Mouse (Mus musculus): ENCODE measurements around the gene Sorcs2. TPM values are rescaled to one million over a fixed set of nuclear protein-coding genes. Genes with fewer than 3 reads are reported as not detected.

Gene Sorcs2
- polyA plus RNA-seq, 1 experiment from 2014 or later = 11.5 TPM

GRCm38 (mm10) chr5:36324140-36324572 is 73.8 kb downstream of the Sorcs2 start:
- Histone ChIP-seq H3K9me3 (ENCODE audit: control insufficient read depth, low read length) (no peaks in the 10 kb centered on the region), H3K9ac (no peak overlapping the region), H3K27me3 (ENCODE audit: control insufficient read depth, insufficient read depth, low read length) (no peaks in the 10 kb centered on the region), H3K4me2 (replicated peaks) (no peak overlapping the region), H3K4me3 (replicated peaks; ENCODE audit: low read length) (no peak overlapping the region), H3K4me1 (replicated peaks; ENCODE audit: control insufficient read depth, insufficient read depth, low read length) (peaks cover 4% of the 10 kb centered on the region; the same call in 1 of the 2 replicates), H3K36me3 (replicated peaks; ENCODE audit: control insufficient read depth, insufficient read depth) (no peaks in the 10 kb centered on the region), H3K27ac (peak overlapping the region; percentile 51; the same call in 1 of the 2 replicates)
- 39% methylated on average over 9 of the region's 9 CpGs for WGBS
- peak; percentile 65 for DNase-seq (ENCODE audit: low spot score)
- ATAC-seq (ENCODE audit: low FRiP score) = peak; percentile 78; the same call in 1 of the 2 replicates

GRCm38 (mm10) chr5:36323526-36323925 is 74.4 kb downstream of the Sorcs2 start:
- DNase-seq (ENCODE audit: low spot score) (peak; percentile 74), ATAC-seq (ENCODE audit: low FRiP score) (peak; percentile 61)
- H3K9me3 ChIP-seq (ENCODE audit: control insufficient read depth, low read length) = no peaks in the 10 kb centered on the region
- no peak overlapping the region for H3K4me2 ChIP-seq (replicated peaks)
- H3K9ac ChIP-seq = no peak overlapping the region
- H3K4me3 ChIP-seq (replicated peaks; ENCODE audit: low read length) = no peak overlapping the region
- H3K27me3 ChIP-seq (ENCODE audit: control insufficient read depth, insufficient read depth, low read length) = no peaks in the 10 kb centered on the region
- no peak overlapping the region for H3K27ac ChIP-seq
- 2% methylated on average over 2 of the region's 2 CpGs for WGBS
- H3K4me1 ChIP-seq (replicated peaks; ENCODE audit: control insufficient read depth, insufficient read depth, low read length) = peaks cover 4% of the 10 kb centered on the region; the same call in 1 of the 2 replicates
- H3K36me3 ChIP-seq (replicated peaks; ENCODE audit: control insufficient read depth, insufficient read depth) = no peaks in the 10 kb centered on the region

- H3K4me3 ChIP-seq (replicated peaks; ENCODE audit: low read length) = no peak overlapping the region
- H3K4me2 ChIP-seq (replicated peaks) = no peak overlapping the region
- H3K9ac ChIP-seq = no peak overlapping the region
- H3K9me3 ChIP-seq (ENCODE audit: control insufficient read depth, low read length) = no peaks in the 10 kb centered on the region
- WGBS = 33% methylated on average over 8 of the region's 8 CpGs
- peaks cover 8% of the 10 kb centered on the region; the same call in 1 of the 2 replicates for H3K4me1 ChIP-seq (replicated peaks; ENCODE audit: control insufficient read depth, insufficient read depth, low read length)
- no peaks in the 10 kb centered on the region for H3K36me3 ChIP-seq (replicated peaks; ENCODE audit: control insufficient read depth, insufficient read depth)
- ATAC-seq (ENCODE audit: low FRiP score) = no peak
- H3K27ac ChIP-seq = no peak overlapping the region
- H3K27me3 ChIP-seq (ENCODE audit: control insufficient read depth, insufficient read depth, low read length) = no peaks in the 10 kb centered on the region
- DNase-seq (ENCODE audit: low spot score) = no peak
Measured at GRCm38 (mm10) chr5:36321581-36321980, 76.4 kb downstream of the Sorcs2 start.

- no peak overlapping the region for H3K4me2 ChIP-seq (replicated peaks)
- H3K4me3 ChIP-seq (replicated peaks; ENCODE audit: low read length) = no peak overlapping the region
- no peaks in the 10 kb centered on the region for H3K27me3 ChIP-seq (ENCODE audit: control insufficient read depth, insufficient read depth, low read length)
- 91% methylated on average over 8 of the region's 8 CpGs for WGBS
- H3K4me1 ChIP-seq (replicated peaks; ENCODE audit: control insufficient read depth, insufficient read depth, low read length) = peaks cover 8% of the 10 kb centered on the region; the same call in 1 of the 2 replicates
- ATAC-seq (ENCODE audit: low FRiP score) (no peak), DNase-seq (ENCODE audit: low spot score) (no peak)
- H3K36me3 ChIP-seq (replicated peaks; ENCODE audit: control insufficient read depth, insufficient read depth) = no peaks in the 10 kb centered on the region
- H3K9ac ChIP-seq = no peak overlapping the region
- H3K9me3 ChIP-seq (ENCODE audit: control insufficient read depth, low read length) = no peaks in the 10 kb centered on the region
- H3K27ac ChIP-seq = no peak overlapping the region
Measured at GRCm38 (mm10) chr5:36320667-36321066, 77.3 kb downstream of the Sorcs2 start.

GRCm38 (mm10) chr5:36317641-36318368 is 80.1 kb downstream of the Sorcs2 start:
- H3K4me1 ChIP-seq (replicated peaks; ENCODE audit: control insufficient read depth, insufficient read depth, low read length) = peaks cover 16% of the 10 kb centered on the region
- H3K9me3 ChIP-seq (ENCODE audit: control insufficient read depth, low read length) = no peaks in the 10 kb centered on the region
- H3K4me2 ChIP-seq (replicated peaks) = no peak overlapping the region
- DNase-seq (ENCODE audit: low spot score) (no peak), ATAC-seq (ENCODE audit: low FRiP score) (no peak)
- no peaks in the 10 kb centered on the region for H3K36me3 ChIP-seq (replicated peaks; ENCODE audit: control insufficient read depth, insufficient read depth)
- no peak overlapping the region for H3K4me3 ChIP-seq (replicated peaks; ENCODE audit: low read length)
- H3K9ac ChIP-seq = no peak overlapping the region
- WGBS = 27% methylated on average over 6 of the region's 6 CpGs
- H3K27me3 ChIP-seq (ENCODE audit: control insufficient read depth, insufficient read depth, low read length) = no peaks in the 10 kb centered on the region
- H3K27ac ChIP-seq = no peak overlapping the region

- Histone ChIP-seq H3K4me2 (replicated peaks) (no peak overlapping the region), H3K27me3 (ENCODE audit: control insufficient read depth, insufficient read depth, low read length) (no peaks in the 10 kb centered on the region), H3K9me3 (ENCODE audit: control insufficient read depth, low read length) (no peaks in the 10 kb centered on the region), H3K4me3 (replicated peaks; ENCODE audit: low read length) (no peak overlapping the region), H3K27ac (no peak overlapping the region), H3K9ac (no peak overlapping the region), H3K36me3 (replicated peaks; ENCODE audit: control insufficient read depth, insufficient read depth) (no peaks in the 10 kb centered on the region), H3K4me1 (replicated peaks; ENCODE audit: control insufficient read depth, insufficient read depth, low read length) (peaks cover 22% of the 10 kb centered on the region)
- ATAC-seq (ENCODE audit: low FRiP score) (no peak), DNase-seq (ENCODE audit: low spot score) (no peak)
- WGBS = 86% methylated on average over 9 of the region's 9 CpGs
Measured at GRCm38 (mm10) chr5:36315106-36315505, 82.8 kb downstream of the Sorcs2 start.

GRCm38 (mm10) chr5:36313353-36314079 is 84.4 kb downstream of the Sorcs2 start:
- H3K27me3 ChIP-seq (ENCODE audit: control insufficient read depth, insufficient read depth, low read length) = no peaks in the 10 kb centered on the region
- peak overlapping the region; percentile 24; the same call in 1 of the 2 replicates for H3K9ac ChIP-seq
- H3K4me1 ChIP-seq (replicated peaks; ENCODE audit: control insufficient read depth, insufficient read depth, low read length) = peaks cover 22% of the 10 kb centered on the region
- ATAC-seq (ENCODE audit: low FRiP score) = peak; percentile 71; the same call in 1 of the 2 replicates
- H3K9me3 ChIP-seq (ENCODE audit: control insufficient read depth, low read length) = no peaks in the 10 kb centered on the region
- 30% methylated on average over 15 of the region's 16 CpGs for WGBS
- no peaks in the 10 kb centered on the region for H3K36me3 ChIP-seq (replicated peaks; ENCODE audit: control insufficient read depth, insufficient read depth)
- DNase-seq (ENCODE audit: low spot score) = peak; percentile 44
- H3K4me2 ChIP-seq (replicated peaks) = 0 out of 2 replicates have a peak overlapping the region, but pooled peaks have one; percentile 13
- H3K4me3 ChIP-seq (replicated peaks; ENCODE audit: low read length) = no peak overlapping the region
- H3K27ac ChIP-seq = peak overlapping the region; percentile 43; the same call in 1 of the 2 replicates

GRCm38 (mm10) chr5:36312926-36313325 is 85.0 kb downstream of the Sorcs2 start:
- 64% methylated on average over 6 of the region's 6 CpGs for WGBS
- 0 out of 2 replicates have a peak overlapping the region, but pooled peaks have one; percentile 24 for H3K9ac ChIP-seq
- H3K27ac ChIP-seq = peak overlapping the region; percentile 43; the same call in 1 of the 2 replicates
- no peaks in the 10 kb centered on the region for H3K9me3 ChIP-seq (ENCODE audit: control insufficient read depth, low read length)
- H3K4me3 ChIP-seq (replicated peaks; ENCODE audit: low read length) = no peak overlapping the region
- no peak overlapping the region for H3K4me2 ChIP-seq (replicated peaks)
- no peaks in the 10 kb centered on the region for H3K36me3 ChIP-seq (replicated peaks; ENCODE audit: control insufficient read depth, insufficient read depth)
- DNase-seq (ENCODE audit: low spot score) = no peak
- ATAC-seq (ENCODE audit: low FRiP score) = no peak
- H3K27me3 ChIP-seq (ENCODE audit: control insufficient read depth, insufficient read depth, low read length) = no peaks in the 10 kb centered on the region
- peaks cover 17% of the 10 kb centered on the region for H3K4me1 ChIP-seq (replicated peaks; ENCODE audit: control insufficient read depth, insufficient read depth, low read length)

- no peaks in the 10 kb centered on the region for H3K36me3 ChIP-seq (replicated peaks; ENCODE audit: control insufficient read depth, insufficient read depth)
- ATAC-seq (ENCODE audit: low FRiP score) (no peak), DNase-seq (ENCODE audit: low spot score) (no peak)
- H3K27me3 ChIP-seq (ENCODE audit: control insufficient read depth, insufficient read depth, low read length) = no peaks in the 10 kb centered on the region
- no peak overlapping the region for H3K9ac ChIP-seq
- no peak overlapping the region for H3K4me3 ChIP-seq (replicated peaks; ENCODE audit: low read length)
- WGBS = 78% methylated on average over 7 of the region's 7 CpGs
- H3K4me1 ChIP-seq (replicated peaks; ENCODE audit: control insufficient read depth, insufficient read depth, low read length) = no peaks in the 10 kb centered on the region
- no peak overlapping the region for H3K4me2 ChIP-seq (replicated peaks)
- no peak overlapping the region for H3K27ac ChIP-seq
- H3K9me3 ChIP-seq (ENCODE audit: control insufficient read depth, low read length) = no peaks in the 10 kb centered on the region
Measured at GRCm38 (mm10) chr5:36304299-36304980, 93.5 kb downstream of the Sorcs2 start.

All from hindbrain, embryonic 14.5 days (tissue).